Mouse (Mus musculus): ENCODE data around the gene Prkcd.
A peak's percentile ranks its signal among the peaks of the same experiment; 100 is the strongest.

Gene Prkcd

GRCm38 (mm10) chr14:30625856-30626726 lies at the start of gene Prkcd:
Gene Prkcd, minus strand, starts transcription at chr14:30626210.
- peak; percentile 92 for DNase-seq

- peak; percentile 60 for DNase-seq
Measured at GRCm38 (mm10) chr14:30674947-30675346, 48.9 kb upstream of the Prkcd start.

GRCm38 (mm10) chr14:30671986-30672312 lies 45.9 kb upstream of the Prkcd start:
- DNase-seq, result peak; percentile 94

GRCm38 (mm10) chr14:30671095-30671985 lies 45.3 kb upstream of the Prkcd start:
- DNase-seq, result no peak

GRCm38 (mm10) chr14:30670161-30670560 lies 44.2 kb upstream of the Prkcd start:
- no peak for DNase-seq

GRCm38 (mm10) chr14:30666604-30667003 lies 40.6 kb upstream of the Prkcd start:
- DNase-seq, result no peak

- DNase-seq, result peak; percentile 69
Measured at GRCm38 (mm10) chr14:30666061-30666460, 40.1 kb upstream of the Prkcd start.

GRCm38 (mm10) chr14:30655531-30655930 lies 29.5 kb upstream of the Prkcd start:
- no peak for DNase-seq

GRCm38 (mm10) chr14:30654691-30655228 lies 28.8 kb upstream of the Prkcd start:
- no peak for DNase-seq

- peak; percentile 99 for DNase-seq
Measured at GRCm38 (mm10) chr14:30653943-30654659, 28.1 kb upstream of the Prkcd start, which contains the start of gene Rft1. Gene Rft1, plus strand, starts transcription at chr14:30654360.

GRCm38 (mm10) chr14:30650969-30651368 lies 25.0 kb upstream of the Prkcd start:
- peak; percentile 90 for DNase-seq

- no peak for DNase-seq
Measured at GRCm38 (mm10) chr14:30649745-30650144, 23.7 kb upstream of the Prkcd start.

- DNase-seq, result peak; percentile 64
Measured at GRCm38 (mm10) chr14:30648478-30648877, 22.5 kb upstream of the Prkcd start.

GRCm38 (mm10) chr14:30646486-30646885 lies 20.5 kb upstream of the Prkcd start:
- DNase-seq, result no peak

GRCm38 (mm10) chr14:30645066-30645465 lies 19.1 kb upstream of the Prkcd start:
- no peak for DNase-seq

GRCm38 (mm10) chr14:30644026-30644425 lies 18.0 kb upstream of the Prkcd start:
- no peak for DNase-seq

- no peak for DNase-seq
Measured at GRCm38 (mm10) chr14:30641748-30642147, 15.7 kb upstream of the Prkcd start.

GRCm38 (mm10) chr14:30638686-30639085 lies 12.7 kb upstream of the Prkcd start:
- no peak for DNase-seq

- no peak for DNase-seq
Measured at GRCm38 (mm10) chr14:30638009-30638408, 12.0 kb upstream of the Prkcd start.

- DNase-seq, result no peak
Measured at GRCm38 (mm10) chr14:30637087-30637486, 11.1 kb upstream of the Prkcd start.

GRCm38 (mm10) chr14:30636499-30636898 lies 10.5 kb upstream of the Prkcd start:
- no peak for DNase-seq

GRCm38 (mm10) chr14:30635219-30635910 lies 9.4 kb upstream of the Prkcd start:
- DNase-seq, result no peak
